Mouse (Mus musculus) MEL (cell line): Measurements from ENCODE around the gene Prkcb. TPM values are rescaled to one million over a fixed set of nuclear protein-coding genes. Genes with fewer than 3 reads are reported as not detected.

Source experiments
- DNase-seq: peaks from one replicate; pipeline ENCODE4 v3.0.0; 2011; ENCODE audit warnings: low read depth, low spot score
- H3K27ac ChIP-seq: 2 replicates; pipeline ENCODE4 v1.5.1; 2012; ENCODE audit warnings: low read depth, mild to moderate bottlenecking, control low read depth, low read length, moderate library complexity; ENCODE audit not compliant: control insufficient read depth
- H3K27me3 ChIP-seq, 2 experiments: fragments of 150-350 bp in 1 of 2; sonication (generic) in 1 of 2; 2 replicates each; pipeline ENCODE4 v1.6.1; 2012; ENCODE audit warnings: low read length in 2 of 2, mild to moderate bottlenecking in 2 of 2, improper control_type of control experiment in 1 of 2, moderate library complexity in 1 of 2; ENCODE audit not compliant: insufficient read depth in 2 of 2, control insufficient read depth in 1 of 2
- H3K36me3 ChIP-seq, 2 experiments: 2 replicates each; pipeline ENCODE4 v1.6.1; 2012 to 2014; ENCODE audit warnings: low read length in 2 of 2, improper control_type of control experiment in 1 of 2, inconsistent platforms in 1 of 2, mild to moderate bottlenecking in 1 of 2; ENCODE audit not compliant: insufficient read depth in 2 of 2, control insufficient read depth in 1 of 2
- H3K4me1 ChIP-seq, 2 experiments: fragments of 150-350 bp in 1 of 2; sonication (generic) in 1 of 2; 2 replicates each; pipeline ENCODE4 v1.6.1; 2012; ENCODE audit warnings: low read length in 2 of 2, improper control_type of control experiment in 1 of 2, mild to moderate bottlenecking in 1 of 2; ENCODE audit not compliant: insufficient read depth in 2 of 2, control insufficient read depth in 1 of 2
- H3K4me3 ChIP-seq, 2 experiments: fragments of 150-350 bp in 1 of 2; sonication (generic) in 1 of 2; 2 replicates each; pipeline ENCODE4 v1.5.1; 2012; ENCODE audit warnings: low read depth in 2 of 2, low read length in 2 of 2, mild to moderate bottlenecking in 2 of 2, moderate library complexity in 2 of 2, control low read depth in 1 of 2, improper control_type of control experiment in 1 of 2; ENCODE audit not compliant: control insufficient read depth in 1 of 2, insufficient read depth in 1 of 2
- H3K79me2 ChIP-seq: 2 replicates; pipeline ENCODE4 v1.6.1; 2012; ENCODE audit warnings: mild to moderate bottlenecking, low read length, moderate library complexity; ENCODE audit not compliant: control insufficient read depth, poor library complexity, insufficient read depth
- H3K9ac ChIP-seq: 2 replicates; pipeline ENCODE4 v1.6.1; 2012; ENCODE audit warnings: low read depth, mild to moderate bottlenecking, control low read depth, low read length, moderate library complexity; ENCODE audit not compliant: control insufficient read depth, poor library complexity, severe bottlenecking
- H3K9me3 ChIP-seq: fragments of 150-350 bp; sonication (generic); replicated peaks from 2 replicates; pipeline ENCODE4 v1.6.1; 2012; ENCODE audit warnings: mild to moderate bottlenecking, low read length, improper control_type of control experiment, moderate library complexity; ENCODE audit not compliant: insufficient read depth
- CHD2 ChIP-seq: IDR thresholded peaks from 2 replicates; pipeline ENCODE4 v1.6.1; 2011; ENCODE audit warnings: low read length, improper control_type of control experiment
- CTCF ChIP-seq, 3 experiments: IDR thresholded peaks in 2 of 3; conservative IDR thresholded peaks in 1 of 3; 2 replicates each; pipeline ENCODE4 v1.5.1; 2011 to 2012; ENCODE audit warnings: low read length in 3 of 3, low read depth in 2 of 3, mild to moderate bottlenecking in 2 of 3, improper control_type of control experiment in 1 of 3, inconsistent platforms in 1 of 3, mixed read lengths in 1 of 3, moderate library complexity in 1 of 3; ENCODE audit not compliant: control insufficient read depth in 1 of 3, insufficient read depth in 1 of 3, poor library complexity in 1 of 3, severe bottlenecking in 1 of 3
- ETS1 ChIP-seq: IDR thresholded peaks from 2 replicates; pipeline ENCODE4 v1.6.1; 2012; ENCODE audit warnings: low read depth, mild to moderate bottlenecking, inconsistent platforms, low read length, improper control_type of control experiment, moderate library complexity
- GATA1 ChIP-seq: IDR thresholded peaks from 2 replicates; pipeline ENCODE4 v1.6.1; 2011; ENCODE audit warnings: low read depth, low read length, improper control_type of control experiment
- KAT2A ChIP-seq: conservative IDR thresholded peaks from 2 replicates; pipeline ENCODE4 v1.6.1; 2012; ENCODE audit warnings: low read depth, low read length, improper control_type of control experiment, inconsistent platforms
- MAX ChIP-seq: IDR thresholded peaks from 2 replicates; pipeline ENCODE4 v1.6.1; 2011; ENCODE audit warnings: low read length, improper control_type of control experiment
- MXI1 ChIP-seq: IDR thresholded peaks from 2 replicates; pipeline ENCODE4 v1.6.1; 2011; ENCODE audit warnings: mild to moderate bottlenecking, low read depth, low read length, improper control_type of control experiment
- MYB ChIP-seq: IDR thresholded peaks from 2 replicates; pipeline ENCODE4 v1.6.1; 2011; ENCODE audit warnings: mild to moderate bottlenecking, low read depth, low read length, improper control_type of control experiment
- MYC ChIP-seq: IDR thresholded peaks from 2 replicates; pipeline ENCODE4 v1.6.1; 2011; ENCODE audit warnings: low read depth, mild to moderate bottlenecking, low read length, improper control_type of control experiment, moderate library complexity
- POLR2AphosphoS2 ChIP-seq: IDR thresholded peaks from 2 replicates; pipeline ENCODE4 v1.6.1; 2011; ENCODE audit warnings: low read length, improper control_type of control experiment
- POLR2AphosphoS5 ChIP-seq: IDR thresholded peaks from 2 replicates; pipeline ENCODE4 v1.6.1; 2012; ENCODE audit warnings: low read depth, borderline replicate concordance, mild to moderate bottlenecking, inconsistent platforms, low read length, moderate library complexity, mixed read lengths
- RAD21 ChIP-seq: IDR thresholded peaks from 2 replicates; pipeline ENCODE4 v1.6.1; 2011; ENCODE audit warnings: mild to moderate bottlenecking, low read depth, low read length, improper control_type of control experiment
- RCOR1 ChIP-seq: IDR thresholded peaks from 2 replicates; pipeline ENCODE4 v1.6.1; 2012; ENCODE audit warnings: low read depth, mild to moderate bottlenecking, inconsistent platforms, low read length, improper control_type of control experiment
- SMC3 ChIP-seq: IDR thresholded peaks from 2 replicates; pipeline ENCODE4 v1.6.1; 2011; ENCODE audit warnings: low read depth, low read length, improper control_type of control experiment
- TAL1 ChIP-seq: IDR thresholded peaks from 2 replicates; pipeline ENCODE4 v1.6.1; 2012; ENCODE audit warnings: mild to moderate bottlenecking, inconsistent platforms, low read length, moderate library complexity, mixed read lengths
- USF1 ChIP-seq: IDR thresholded peaks from 2 replicates; pipeline ENCODE4 v1.6.1; 2014; ENCODE audit warnings: low read depth, mild to moderate bottlenecking, inconsistent platforms, low read length, improper control_type of control experiment, moderate library complexity
- ZC3H11A ChIP-seq: IDR thresholded peaks from 2 replicates; pipeline ENCODE4 v1.6.1; 2012; ENCODE audit warnings: low read depth, mild to moderate bottlenecking, inconsistent platforms, low read length, improper control_type of control experiment
- ZKSCAN1 ChIP-seq: IDR thresholded peaks from 2 replicates; pipeline ENCODE4 v1.6.1; 2012; ENCODE audit warnings: low read depth, mild to moderate bottlenecking, inconsistent platforms, low read length, improper control_type of control experiment, moderate library complexity
- ZMIZ1 ChIP-seq: IDR thresholded peaks from 2 replicates; pipeline ENCODE4 v1.6.1; 2012; ENCODE audit warnings: low read depth, mild to moderate bottlenecking, inconsistent platforms, low read length, improper control_type of control experiment, moderate library complexity
- polyA plus RNA-seq, 2 experiments: library from polyadenylated mRNA; stranded (reverse) in 1 of 2; unstranded in 1 of 2; fragments of >175 nt in 1 of 2; fragments of >200 nt in 1 of 2; gene quantifications; 2 replicates each; pipeline versions ENCODE4 v1.2.1 to v1.2.4; 2012; ENCODE audit warnings: low replicate concordance in 2 of 2, low read depth in 1 of 2; ENCODE audit not compliant: insufficient read length in 2 of 2, insufficient read depth in 1 of 2, missing spikeins in 1 of 2
- total RNA-seq: library from RNA; depleted of rRNA; stranded (reverse); fragments of 300-350 nt; gene quantifications from 2 replicates; pipeline ENCODE4 v1.2.3, GENCODE M21; 2012

Prkcb gene
- total and polyA plus RNA-seq, 3 experiments, result not detected

DNA sequence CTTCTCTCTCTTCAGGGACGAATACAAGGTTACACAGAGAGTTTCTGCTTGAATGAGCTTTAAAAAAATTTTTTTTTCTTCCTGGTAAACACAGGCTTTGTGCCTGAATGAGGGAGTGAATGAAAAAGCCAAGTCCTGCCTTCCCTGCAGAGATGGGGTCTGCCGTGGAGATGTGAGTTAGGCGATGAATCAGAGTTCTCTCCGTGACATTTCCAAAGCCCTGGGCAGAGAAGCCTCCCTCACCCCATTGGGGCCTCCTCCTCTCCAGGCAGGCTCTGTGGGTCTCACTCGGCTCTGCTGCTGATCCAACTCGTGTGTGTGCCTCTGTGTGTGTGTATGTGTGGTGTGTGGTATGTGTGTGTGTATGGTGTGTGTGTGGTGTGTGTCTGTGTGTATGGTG lies 101.1 kb downstream of the Prkcb start (continued):
- no peak for TF ChIP-seq ZMIZ1
- TF ChIP-seq, all 39 proteins: peak for 0

DNA sequence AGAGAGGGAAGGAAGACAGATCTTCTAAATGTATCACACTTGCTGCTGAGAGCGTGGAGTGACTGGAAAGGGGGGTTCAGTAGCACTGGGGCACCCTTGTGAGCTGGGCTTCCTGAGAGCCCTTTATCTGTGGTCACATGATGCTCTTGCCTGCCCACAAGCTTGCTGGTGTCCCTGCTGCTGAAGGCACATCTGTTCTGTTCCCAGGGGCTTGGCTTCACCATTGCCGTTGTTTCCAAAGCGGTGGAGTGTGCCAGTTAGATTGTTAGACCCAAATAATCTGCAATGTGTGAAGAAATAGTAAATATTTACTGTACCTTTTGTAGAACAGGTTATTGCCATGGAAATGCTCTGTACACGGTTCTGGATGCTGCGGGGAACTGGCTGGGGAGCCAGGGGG lies 101.6 kb downstream of the Prkcb start:
- no peak overlapping the region for H3K9ac ChIP-seq
- no peak for DNase-seq
- no peak overlapping the region for H3K27ac ChIP-seq

DNA sequence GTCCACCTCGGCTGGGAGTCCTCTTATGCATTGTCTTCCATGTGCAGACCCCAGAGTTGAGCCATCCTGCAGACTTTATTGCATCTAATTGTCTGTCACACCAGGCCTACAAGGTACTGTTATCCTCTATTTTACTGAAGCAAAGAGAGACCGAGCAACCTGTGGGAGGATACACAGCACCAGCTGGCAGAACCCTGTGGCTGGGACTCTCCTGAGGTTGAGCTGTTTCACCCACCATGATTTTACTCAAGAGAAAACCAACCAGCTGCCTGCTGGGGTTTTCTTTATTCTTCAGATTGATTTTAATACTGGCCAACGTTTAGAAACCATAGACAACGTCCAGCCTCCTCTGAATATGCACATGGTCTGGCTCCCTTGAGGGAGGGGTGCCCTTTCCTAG lies 102.1 kb downstream of the Prkcb start:
- TF ChIP-seq USF1, result no peak
- no peak for TF ChIP-seq RCOR1
- no peak for TF ChIP-seq ZC3H11A
- TF ChIP-seq TAL1, result no peak
- no peak for TF ChIP-seq ZKSCAN1
- TF ChIP-seq MXI1, result no peak
- TF ChIP-seq GATA1, result no peak
- no peak for TF ChIP-seq MYC
- TF ChIP-seq RAD21, result no peak
- no peak for TF ChIP-seq KAT2A
- no peak for TF ChIP-seq CTCF (IDR thresholded peaks at IDR 0.05 in 2 of 3, conservative IDR thresholded peaks at IDR 0.05 in 1 of 3; ENCODE audit: control insufficient read depth in 1 of 3, insufficient read depth in 1 of 3, low read depth in 2 of 3, low read length in 3 of 3, poor library complexity in 1 of 3, severe bottlenecking in 1 of 3)
- TF ChIP-seq MAX, result no peak
- no peak for TF ChIP-seq POLR2AphosphoS5
- TF ChIP-seq MYB, result no peak
- H3K36me3 ChIP-seq, result no peaks in the 10 kb centered on the region
- H3K4me3 ChIP-seq, result no peak overlapping the region
- H3K27me3 ChIP-seq, result no peaks in the 10 kb centered on the region
- H3K4me1 ChIP-seq, result no peaks in the 10 kb centered on the region
- H3K9ac ChIP-seq, result no peak overlapping the region
- no peaks in the 10 kb centered on the region; the same call in 1 of the 2 replicates for H3K79me2 ChIP-seq
- no peak overlapping the region for H3K27ac ChIP-seq
- no peaks in the 10 kb centered on the region for H3K9me3 ChIP-seq
- DNase-seq, result no peak

More for the DNA sequence above, 101.6 kb downstream of the Prkcb start:
- H3K4me1 ChIP-seq, result no peaks in the 10 kb centered on the region
- TF ChIP-seq POLR2AphosphoS2 (no peak), MYC (no peak), CHD2 (no peak), SMC3 (no peak), RAD21 (no peak), ETS1 (no peak), GATA1 (no peak)
- TF ChIP-seq, all 39 proteins: peak for 0
- Histone ChIP-seq H3K4me3 (no peak overlapping the region), H3K9me3 (no peaks in the 10 kb centered on the region), H3K36me3 (no peaks in the 10 kb centered on the region), H3K79me2 (no peaks in the 10 kb centered on the region; the same call in 1 of the 2 replicates), H3K27me3 (no peaks in the 10 kb centered on the region)
